Mouse (Mus musculus) lung, embryonic 14.5 days (tissue): ENCODE data around the gene Rln3. TPM values are rescaled to one million over a fixed set of nuclear protein-coding genes. Genes with fewer than 3 reads are reported as not detected.

Experiments
- ATAC-seq: fragments of 200-750 bp; cut with Nextera tagmentation; 2 replicates; pipeline ENCODE4 v1.8.0; 2017; ENCODE audit warnings: mild to moderate bottlenecking, moderate TSS enrichment, moderate library complexity; ENCODE audit not compliant: insufficient read depth
- DNase-seq: peaks from one replicate; pipeline ENCODE4 v3.0.0-alpha.2; 2015
- H3K27ac ChIP-seq: fragments of 300-500 bp; sonication (generic); 2 replicates; pipeline ENCODE4 v1.5.1; 2014; ENCODE audit warnings: low read depth, mild to moderate bottlenecking, moderate library complexity
- H3K27me3 ChIP-seq: fragments of 300-500 bp; sonication (generic); 2 replicates; pipeline ENCODE4 v1.6.1; 2014; ENCODE audit warnings: low read length, control low read depth; ENCODE audit not compliant: insufficient read depth
- H3K36me3 ChIP-seq: fragments of 300-500 bp; sonication (generic); 2 replicates; pipeline ENCODE4 v1.6.1; 2014; ENCODE audit warnings: control low read depth; ENCODE audit not compliant: insufficient read depth
- H3K4me1 ChIP-seq: fragments of 300-500 bp; sonication (generic); 2 replicates; pipeline ENCODE4 v1.6.1; 2014; ENCODE audit warnings: antibody characterized with exemption, control low read depth; ENCODE audit not compliant: insufficient read depth
- H3K4me2 ChIP-seq: fragments of 300-500 bp; sonication (generic); 2 replicates; pipeline ENCODE4 v1.6.1; 2014; ENCODE audit warnings: mild to moderate bottlenecking
- H3K4me3 ChIP-seq: fragments of 300-500 bp; sonication (generic); 2 replicates; pipeline ENCODE4 v1.5.1; 2014; ENCODE audit warnings: low read depth, low read length
- H3K9ac ChIP-seq: fragments of 300-500 bp; sonication (generic); 2 replicates; pipeline ENCODE4 v1.6.1; 2014
- H3K9me3 ChIP-seq: fragments of 300-500 bp; sonication (generic); 2 replicates; pipeline ENCODE4 v1.6.1; 2016; ENCODE audit warnings: low read depth, low read length, control low read depth
- CTCF ChIP-seq: IDR thresholded peaks from 2 replicates; pipeline ENCODE4 v1.5.1; 2016; ENCODE audit warnings: antibody characterized with exemption, low read depth
- WGBS: fragments of 180-500 bp; shearing (Covaris S2); extraction: QIAGEN DNeasy Blood & Tissue Kit; methylation state at CpG from one replicate; pipeline ENCODE4 v1.1.7; 2014; 5-methylcytosine and 5-hydroxymethylcytosine counted together
- polyA plus RNA-seq: library from polyadenylated mRNA; unstranded; fragments of >200 nt; fragmentation: Nextera tagmentation; extraction: Ambion mirVana; gene quantifications from 2 replicates; pipeline ENCODE4 v1.2.1, GENCODE M21; 2014

Rln3 gene
- not detected in 2 replicates for polyA plus RNA-seq

GRCm38 (mm10) chr8:84044900-84045299 is at the start of gene Rln3:
Rln3 (minus strand) TSS chr8:84045000.
- H3K9me3 ChIP-seq: no peaks in the 10 kb centered on the region
- DNase-seq (no peak), ATAC-seq (no peak)
- TF ChIP-seq CTCF: no peak
- H3K4me2 ChIP-seq: no peak within 1 kb of the TSS
- no peaks in the 10 kb centered on the region for H3K4me1 ChIP-seq
- no peak within 1 kb of the TSS for H3K27ac ChIP-seq
- H3K4me3 ChIP-seq: no peak within 1 kb of the TSS
- no peak within 1 kb of the TSS for H3K9ac ChIP-seq
- H3K36me3 ChIP-seq: no peaks in the 10 kb centered on the region
- WGBS: 4% methylated on average over 9 of the region's 9 CpGs
- H3K27me3 ChIP-seq: peaks cover 46% of the 10 kb centered on the region

- no peak for ATAC-seq
- 88% methylated on average over 8 of the region's 8 CpGs for WGBS
- no peak overlapping the region for H3K4me2 ChIP-seq
- no peaks in the 10 kb centered on the region for H3K27me3 ChIP-seq
- H3K4me3 ChIP-seq: no peak overlapping the region
- H3K4me1 ChIP-seq: no peaks in the 10 kb centered on the region
- H3K9ac ChIP-seq: no peak overlapping the region
- H3K36me3 ChIP-seq: peaks cover 84% of the 10 kb centered on the region
- no peak for DNase-seq
- no peak for TF ChIP-seq CTCF
- no peak overlapping the region for H3K27ac ChIP-seq
- no peaks in the 10 kb centered on the region for H3K9me3 ChIP-seq
Observed at GRCm38 (mm10) chr8:84090585-84090984, 45.8 kb upstream of the Rln3 start.

GRCm38 (mm10) chr8:84089277-84089676 is 44.5 kb upstream of the Rln3 start:
- Histone ChIP-seq H3K9me3 (no peaks in the 10 kb centered on the region), H3K4me2 (no peak overlapping the region), H3K4me1 (no peaks in the 10 kb centered on the region), H3K27me3 (no peaks in the 10 kb centered on the region), H3K9ac (no peak overlapping the region), H3K36me3 (peaks cover 80% of the 10 kb centered on the region), H3K4me3 (no peak overlapping the region), H3K27ac (no peak overlapping the region)
- no peak for DNase-seq
- no peak for TF ChIP-seq CTCF
- ATAC-seq: no peak
- WGBS: 60% methylated on average over 9 of the region's 9 CpGs

- Histone ChIP-seq H3K36me3 (peaks cover 82% of the 10 kb centered on the region), H3K4me3 (no peak overlapping the region), H3K4me1 (no peaks in the 10 kb centered on the region), H3K9ac (no peak overlapping the region), H3K27ac (no peak overlapping the region), H3K4me2 (no peak overlapping the region), H3K27me3 (no peaks in the 10 kb centered on the region), H3K9me3 (no peaks in the 10 kb centered on the region)
- WGBS: 94% methylated on average over 14 of the region's 14 CpGs
- DNase-seq (no peak), ATAC-seq (no peak)
- TF ChIP-seq CTCF: no peak
Observed at GRCm38 (mm10) chr8:84087821-84088220, 43.0 kb upstream of the Rln3 start.

GRCm38 (mm10) chr8:84087156-84087555 is 42.4 kb upstream of the Rln3 start:
- Histone ChIP-seq H3K4me2 (no peak overlapping the region), H3K9me3 (no peaks in the 10 kb centered on the region), H3K36me3 (peaks cover 82% of the 10 kb centered on the region), H3K27me3 (no peaks in the 10 kb centered on the region), H3K4me3 (no peak overlapping the region), H3K9ac (no peak overlapping the region), H3K27ac (no peak overlapping the region), H3K4me1 (no peaks in the 10 kb centered on the region)
- 87% methylated on average over 7 of the region's 7 CpGs for WGBS
- no peak for DNase-seq
- ATAC-seq: no peak
- no peak for TF ChIP-seq CTCF

GRCm38 (mm10) chr8:84084341-84085115 is 39.7 kb upstream of the Rln3 start:
- Histone ChIP-seq H3K4me1 (no peaks in the 10 kb centered on the region), H3K4me3 (no peak overlapping the region), H3K27me3 (no peaks in the 10 kb centered on the region), H3K36me3 (peaks cover 87% of the 10 kb centered on the region), H3K9ac (no peak overlapping the region), H3K4me2 (no peak overlapping the region), H3K27ac (no peak overlapping the region), H3K9me3 (no peaks in the 10 kb centered on the region)
- DNase-seq (no peak), ATAC-seq (no peak)
- WGBS: 51% methylated on average over 42 of the region's 42 CpGs
- TF ChIP-seq CTCF: no peak

- Histone ChIP-seq H3K27ac (no peak overlapping the region), H3K27me3 (no peaks in the 10 kb centered on the region), H3K36me3 (peaks cover 89% of the 10 kb centered on the region), H3K9me3 (no peaks in the 10 kb centered on the region), H3K4me3 (no peak overlapping the region), H3K4me2 (no peak overlapping the region), H3K4me1 (no peaks in the 10 kb centered on the region), H3K9ac (no peak overlapping the region)
- ATAC-seq: no peak
- no peak for DNase-seq
- TF ChIP-seq CTCF: no peak
- WGBS: 30% methylated on average over 8 of the region's 8 CpGs
Observed at GRCm38 (mm10) chr8:84083829-84084241, 39.0 kb upstream of the Rln3 start.
